Mouse (Mus musculus) midbrain, embryonic 11.5 days (tissue): ENCODE data around the gene Ifi47. TPM values are rescaled to one million over a fixed set of nuclear protein-coding genes. Genes with fewer than 3 reads are reported as not detected.

Experiments
- ATAC-seq: fragments of 200-750 bp; cut with Nextera tagmentation; 2 replicates; pipeline ENCODE4 v1.8.0; 2017; ENCODE audit warnings: moderate TSS enrichment, moderate library complexity; ENCODE audit not compliant: low FRiP score
- DNase-seq: peaks from one replicate; pipeline ENCODE4 v3.0.0; 2015; ENCODE audit warnings: low spot score; ENCODE audit errors: missing footprints
- H3K27ac ChIP-seq: fragments of 300-500 bp; sonication (generic); 2 replicates; pipeline ENCODE4 v1.5.1; 2014; ENCODE audit warnings: low read depth, low read length
- H3K27me3 ChIP-seq: fragments of 300-500 bp; sonication (generic); 2 replicates; pipeline ENCODE4 v1.6.1; 2014; ENCODE audit warnings: mild to moderate bottlenecking, low read length, moderate library complexity, mixed read lengths; ENCODE audit not compliant: control insufficient read depth, insufficient read depth
- H3K36me3 ChIP-seq: fragments of 300-500 bp; sonication (generic); 2 replicates; pipeline ENCODE4 v1.6.1; 2014; ENCODE audit warnings: mild to moderate bottlenecking, low read length, moderate library complexity, mixed read lengths; ENCODE audit not compliant: control insufficient read depth, insufficient read depth
- H3K4me1 ChIP-seq: fragments of 300-500 bp; sonication (generic); 2 replicates; pipeline ENCODE4 v1.6.1; 2014; ENCODE audit warnings: low read length; ENCODE audit not compliant: control insufficient read depth, insufficient read depth
- H3K4me2 ChIP-seq: fragments of 300-500 bp; sonication (generic); 2 replicates; pipeline ENCODE4 v1.6.1; 2014; ENCODE audit warnings: mild to moderate bottlenecking, moderate library complexity
- H3K4me3 ChIP-seq: fragments of 300-500 bp; sonication (generic); 2 replicates; pipeline ENCODE4 v1.5.1; 2014; ENCODE audit warnings: low read depth, low read length
- H3K9ac ChIP-seq: fragments of 300-500 bp; sonication (generic); 2 replicates; pipeline ENCODE4 v1.6.1; 2014; ENCODE audit warnings: low read length
- H3K9me3 ChIP-seq: fragments of 300-500 bp; sonication (generic); 2 replicates; pipeline ENCODE4 v1.6.1; 2016; ENCODE audit warnings: low read length; ENCODE audit not compliant: control insufficient read depth
- WGBS: fragments of 180-500 bp; shearing (Covaris S2); extraction: QIAGEN DNeasy Blood & Tissue Kit; methylation state at CpG from one replicate; pipeline ENCODE4 v1.1.7; 2014; 5-methylcytosine and 5-hydroxymethylcytosine counted together
- polyA plus RNA-seq: library from polyadenylated mRNA; unstranded; fragments of >200 nt; fragmentation: Nextera tagmentation; extraction: Ambion mirVana; gene quantifications from 2 replicates; pipeline ENCODE4 v1.2.1, GENCODE M21; 2014

Gene Ifi47
- polyA plus RNA-seq, 1 experiment from 2014 or later = 0.41 TPM

DNA sequence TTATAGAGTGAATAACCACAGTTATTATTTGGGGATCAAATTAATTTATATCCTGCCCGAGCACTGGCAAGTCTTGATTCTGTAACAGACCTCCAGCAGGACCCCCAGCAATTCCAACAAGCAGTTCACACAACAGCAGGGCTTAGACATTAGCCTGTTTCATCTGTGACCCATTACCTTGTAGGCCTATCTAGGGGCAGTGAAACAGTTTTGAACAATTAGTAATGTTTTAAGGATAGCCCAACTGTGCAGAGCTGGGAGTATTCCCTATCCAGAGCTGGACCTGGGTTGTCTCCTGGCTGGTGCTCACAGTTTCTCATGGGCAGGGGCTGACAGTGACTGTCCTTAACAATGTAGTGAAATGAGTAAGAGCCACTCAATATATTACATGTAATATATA lies 625 bp downstream of the Ifi47 start:
- Histone ChIP-seq H3K36me3 (no peaks in the 10 kb centered on the region), H3K27ac (no peak overlapping the region), H3K9ac (no peak overlapping the region), H3K4me1 (no peaks in the 10 kb centered on the region), H3K27me3 (no peaks in the 10 kb centered on the region), H3K4me3 (no peak overlapping the region), H3K4me2 (no peak overlapping the region), H3K9me3 (no peaks in the 10 kb centered on the region)
- no peak for DNase-seq
- WGBS = 77% methylated on average over 1 of the region's 1 CpGs
- ATAC-seq = no peak

- 87% methylated on average over 3 of the region's 3 CpGs for whole genome bisulfite sequencing
- H3K9ac ChIP-seq = no peak overlapping the region
- no peak overlapping the region for H3K4me2 ChIP-seq
- H3K4me3 ChIP-seq = no peak overlapping the region
- no peaks in the 10 kb centered on the region for H3K27me3 ChIP-seq
- no peaks in the 10 kb centered on the region for H3K4me1 ChIP-seq
- no peak overlapping the region for H3K27ac ChIP-seq
- H3K9me3 ChIP-seq = no peaks in the 10 kb centered on the region
- no peak for ATAC-seq
- no peak for DNase-seq
- H3K36me3 ChIP-seq = no peaks in the 10 kb centered on the region
These were observed 2.3 kb downstream of the Ifi47 start for GRCm38 (mm10) chr11:49078719-49079118.

DNA sequence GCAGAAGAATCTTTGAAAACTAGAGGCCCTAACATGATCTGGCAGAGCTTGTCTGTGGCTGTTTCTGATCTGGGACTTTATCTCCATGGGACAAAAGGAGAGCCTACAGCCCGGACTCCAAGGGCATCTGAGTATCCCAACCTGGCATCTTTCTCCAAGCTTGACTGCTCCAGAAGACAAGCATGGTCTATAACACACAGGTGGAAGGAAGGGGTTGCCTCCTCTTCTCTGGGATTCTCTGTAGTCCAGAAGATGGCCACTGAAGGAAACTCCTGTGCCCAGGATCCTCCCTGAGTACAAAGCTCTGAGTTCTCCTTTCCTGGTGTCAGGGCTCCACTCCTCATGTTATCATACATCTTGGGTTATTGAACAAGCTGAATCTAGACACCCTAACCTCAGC lies 4.2 kb downstream of the Ifi47 start:
- no peak overlapping the region for H3K4me2 ChIP-seq
- H3K9ac ChIP-seq = no peak overlapping the region
- H3K4me3 ChIP-seq = no peak overlapping the region
- no peak overlapping the region for H3K27ac ChIP-seq
- H3K9me3 ChIP-seq = no peaks in the 10 kb centered on the region
- H3K36me3 ChIP-seq = no peaks in the 10 kb centered on the region
- H3K27me3 ChIP-seq = no peaks in the 10 kb centered on the region
- no peak for ATAC-seq
- no peak for DNase-seq
- no peaks in the 10 kb centered on the region for H3K4me1 ChIP-seq
- 71% methylated on average over 1 of the region's 1 CpGs for WGBS

DNA sequence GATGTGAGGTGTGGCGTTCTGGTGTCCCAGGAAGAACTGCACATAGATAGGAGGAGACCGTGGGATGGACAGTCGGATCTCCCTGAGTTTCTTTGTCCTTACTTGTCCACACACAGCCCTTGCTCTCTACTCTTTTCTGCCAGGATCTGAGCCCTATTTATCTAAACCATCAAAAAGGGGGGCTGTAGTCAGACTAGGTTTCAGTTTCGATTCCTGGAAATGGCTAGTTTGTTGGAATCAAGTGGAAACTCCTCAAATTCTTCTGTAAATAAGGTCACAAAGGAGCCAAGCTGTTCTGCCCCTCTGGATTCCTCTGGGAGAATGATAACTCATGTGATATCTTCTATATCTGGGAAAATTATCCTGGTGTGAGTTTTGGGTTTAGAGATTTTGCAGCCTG lies 5.0 kb downstream of the Ifi47 start:
- Histone ChIP-seq H3K27ac (no peak overlapping the region), H3K27me3 (no peaks in the 10 kb centered on the region), H3K4me3 (no peak overlapping the region), H3K9ac (no peak overlapping the region), H3K9me3 (no peaks in the 10 kb centered on the region), H3K4me1 (no peaks in the 10 kb centered on the region), H3K36me3 (no peaks in the 10 kb centered on the region), H3K4me2 (no peak overlapping the region)
- 78% methylated on average over 4 of the region's 4 CpGs for WGBS
- ATAC-seq (no peak), DNase-seq (no peak)

DNA sequence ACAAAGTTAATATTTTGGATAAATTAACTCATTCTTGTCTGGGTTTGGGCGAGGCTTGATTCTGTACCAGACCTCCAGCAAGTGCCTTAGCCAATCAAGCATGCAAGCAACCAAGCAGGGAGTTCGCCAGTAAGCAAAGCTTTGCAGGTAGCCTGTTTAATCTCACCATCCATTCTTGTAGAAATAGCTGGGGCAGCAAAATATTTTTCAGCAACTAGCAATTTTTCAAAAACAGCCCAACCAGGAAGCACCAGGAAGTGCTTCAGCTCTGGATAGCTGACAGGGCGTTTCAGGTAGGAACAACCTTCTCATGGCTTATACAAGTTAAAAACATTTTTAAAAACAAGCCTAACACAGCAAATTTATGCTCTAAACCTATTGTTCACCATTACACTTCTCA lies 5.5 kb downstream of the Ifi47 start:
- H3K27ac ChIP-seq = no peak overlapping the region
- no peak overlapping the region for H3K4me3 ChIP-seq
- 79% methylated on average over 3 of the region's 3 CpGs for WGBS
- H3K9ac ChIP-seq = no peak overlapping the region
- no peaks in the 10 kb centered on the region for H3K36me3 ChIP-seq
- DNase-seq = no peak
- no peaks in the 10 kb centered on the region for H3K27me3 ChIP-seq
- H3K4me1 ChIP-seq = no peaks in the 10 kb centered on the region
- no peaks in the 10 kb centered on the region for H3K9me3 ChIP-seq
- H3K4me2 ChIP-seq = no peak overlapping the region
- ATAC-seq = no peak

DNA sequence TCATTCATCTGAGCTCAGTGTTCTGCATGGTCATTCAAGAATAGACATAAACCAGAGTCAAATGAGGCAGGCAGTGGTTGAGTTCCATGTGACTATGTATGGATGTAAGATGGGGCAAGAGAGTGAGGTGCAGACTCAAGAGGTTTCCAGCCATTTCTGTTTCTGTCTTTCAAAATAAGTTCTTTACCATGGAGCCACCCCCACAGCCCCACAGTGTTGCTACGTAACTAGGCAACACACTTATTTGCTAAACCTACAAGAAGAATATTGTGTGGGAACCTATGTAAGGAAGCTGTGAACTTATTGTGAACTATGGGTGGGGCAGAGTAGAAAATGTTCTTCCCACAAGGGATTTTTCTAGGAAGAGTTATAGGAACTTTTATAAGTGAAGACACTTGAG lies 6.8 kb downstream of the Ifi47 start:
- Histone ChIP-seq H3K27ac (no peak overlapping the region), H3K9me3 (no peaks in the 10 kb centered on the region), H3K9ac (no peak overlapping the region), H3K4me3 (no peak overlapping the region), H3K36me3 (no peaks in the 10 kb centered on the region), H3K4me2 (no peak overlapping the region), H3K27me3 (no peaks in the 10 kb centered on the region), H3K4me1 (no peaks in the 10 kb centered on the region)
- ATAC-seq (no peak), DNase-seq (no peak)
- 87% methylated on average over 1 of the region's 1 CpGs for WGBS

GRCm38 (mm10) chr11:49083808-49084207 lies 7.4 kb downstream of the Ifi47 start:
- H3K4me1 ChIP-seq = no peaks in the 10 kb centered on the region; the same call in 1 of the 2 replicates
- H3K4me2 ChIP-seq = no peak overlapping the region
- DNase-seq (no peak), ATAC-seq (no peak)
- no peak overlapping the region for H3K27ac ChIP-seq
- WGBS = 81% methylated on average over 3 of the region's 3 CpGs
- H3K9ac ChIP-seq = no peak overlapping the region
- no peaks in the 10 kb centered on the region for H3K27me3 ChIP-seq
- no peak overlapping the region for H3K4me3 ChIP-seq
- no peaks in the 10 kb centered on the region for H3K9me3 ChIP-seq
- no peaks in the 10 kb centered on the region for H3K36me3 ChIP-seq

GRCm38 (mm10) chr11:49084385-49084784 lies 8.0 kb downstream of the Ifi47 start:
- H3K9ac ChIP-seq = no peak overlapping the region
- H3K4me3 ChIP-seq = no peak overlapping the region
- no peaks in the 10 kb centered on the region for H3K9me3 ChIP-seq
- H3K36me3 ChIP-seq = no peaks in the 10 kb centered on the region
- WGBS = 89% methylated on average over 1 of the region's 1 CpGs
- no peak overlapping the region for H3K4me2 ChIP-seq
- no peak for DNase-seq
- no peaks in the 10 kb centered on the region for H3K27me3 ChIP-seq
- no peak for ATAC-seq
- no peaks in the 10 kb centered on the region; the same call in 1 of the 2 replicates for H3K4me1 ChIP-seq
- no peak overlapping the region for H3K27ac ChIP-seq

- whole genome bisulfite sequencing = 47% methylated on average over 3 of the region's 3 CpGs
- Histone ChIP-seq H3K4me2 (no peak overlapping the region), H3K4me1 (no peaks in the 10 kb centered on the region; the same call in 1 of the 2 replicates), H3K36me3 (no peaks in the 10 kb centered on the region), H3K9me3 (no peaks in the 10 kb centered on the region), H3K27me3 (no peaks in the 10 kb centered on the region), H3K27ac (no peak overlapping the region), H3K4me3 (no peak overlapping the region), H3K9ac (no peak overlapping the region)
- DNase-seq (no peak), ATAC-seq (no peak)
These were observed 8.5 kb downstream of the Ifi47 start for GRCm38 (mm10) chr11:49084875-49085274.

GRCm38 (mm10) chr11:49086858-49087361 lies 10.5 kb downstream of the Ifi47 start:
- no peaks in the 10 kb centered on the region for H3K36me3 ChIP-seq
- no peaks in the 10 kb centered on the region for H3K9me3 ChIP-seq
- H3K27ac ChIP-seq = no peak overlapping the region
- WGBS = 83% methylated on average over 6 of the region's 6 CpGs
- no peak overlapping the region for H3K4me2 ChIP-seq
- no peaks in the 10 kb centered on the region for H3K27me3 ChIP-seq
- ATAC-seq (no peak), DNase-seq (no peak)
- no peaks in the 10 kb centered on the region; the same call in 1 of the 2 replicates for H3K4me1 ChIP-seq
- H3K9ac ChIP-seq = no peak overlapping the region
- no peak overlapping the region for H3K4me3 ChIP-seq
